Mouse (Mus musculus) left cerebral cortex, adult 2 months (tissue): ENCODE data around the gene Rgs14. TPM values are rescaled to one million over a fixed set of nuclear protein-coding genes. Genes with fewer than 3 reads are reported as not detected.

ENCODE experiments used
- DNase-seq, 2 experiments: peaks; one replicate each; pipeline ENCODE4 v3.0.0; 2021 to 2022; ENCODE audit warnings: low spot score in 2 of 2, mixed read lengths in 1 of 2; ENCODE audit errors: extremely low spot score in 1 of 2
- H3K27ac ChIP-seq: fragments of 200-600 bp; 2 replicates; pipeline ENCODE4 v1.8.1; 2022
- H3K4me3 ChIP-seq: fragments of 200-600 bp; 2 replicates; pipeline ENCODE4 v1.8.1; 2022
- CTCF ChIP-seq: fragments of 200-600 bp; IDR thresholded peaks from 2 replicates; pipeline ENCODE4 v1.8.1; 2022; ENCODE audit warnings: antibody characterized with exemption, mild to moderate bottlenecking, moderate library complexity
- intact Hi-C: fragments of 180-260 bp; cut with DNase I; formaldehyde crosslinking; loops from one replicate; pipeline ENCODE4 v1.15.1; 2025
- total RNA-seq, 2 experiments: library from RNA; stranded (reverse); gene quantifications; 2 replicates each; pipeline ENCODE4 v1.2.3; 2021

Gene Rgs14
- total RNA-seq, 2 experiments from 2014 or later = 52.4 to 58.2 TPM

- Histone ChIP-seq H3K4me3 (no peak overlapping the region), H3K27ac (no peak overlapping the region)
- DNase-seq = no peak
- intact Hi-C loops = no loop called here
- TF ChIP-seq CTCF = no peak
Measured at GRCm38 (mm10) chr13:55408546-55409120, 39.1 kb downstream of the Rgs14 start.

- no peak for TF ChIP-seq CTCF
Measured at GRCm38 (mm10) chr13:55411826-55412225, 42.3 kb downstream of the Rgs14 start.

GRCm38 (mm10) chr13:55412643-55413307 is 43.2 kb downstream of the Rgs14 start:
- H3K4me3 ChIP-seq = no peak overlapping the region
- no peak for DNase-seq
- no peak; the same call in 1 of the 2 replicates for TF ChIP-seq CTCF
- H3K27ac ChIP-seq = no peak overlapping the region
- intact Hi-C loops = no loop called here

More at GRCm38 (mm10) chr13:55411826-55412225, 42.3 kb downstream of the Rgs14 start:
- intact Hi-C loops = no loop called here
- H3K4me3 ChIP-seq = no peak overlapping the region
- no peak for DNase-seq
- no peak overlapping the region for H3K27ac ChIP-seq

GRCm38 (mm10) chr13:55413333-55413732 is 43.8 kb downstream of the Rgs14 start:
- DNase-seq = no peak
- intact Hi-C loops = no loop called here
- TF ChIP-seq CTCF = no peak
- Histone ChIP-seq H3K27ac (no peak overlapping the region), H3K4me3 (no peak overlapping the region)

DNA sequence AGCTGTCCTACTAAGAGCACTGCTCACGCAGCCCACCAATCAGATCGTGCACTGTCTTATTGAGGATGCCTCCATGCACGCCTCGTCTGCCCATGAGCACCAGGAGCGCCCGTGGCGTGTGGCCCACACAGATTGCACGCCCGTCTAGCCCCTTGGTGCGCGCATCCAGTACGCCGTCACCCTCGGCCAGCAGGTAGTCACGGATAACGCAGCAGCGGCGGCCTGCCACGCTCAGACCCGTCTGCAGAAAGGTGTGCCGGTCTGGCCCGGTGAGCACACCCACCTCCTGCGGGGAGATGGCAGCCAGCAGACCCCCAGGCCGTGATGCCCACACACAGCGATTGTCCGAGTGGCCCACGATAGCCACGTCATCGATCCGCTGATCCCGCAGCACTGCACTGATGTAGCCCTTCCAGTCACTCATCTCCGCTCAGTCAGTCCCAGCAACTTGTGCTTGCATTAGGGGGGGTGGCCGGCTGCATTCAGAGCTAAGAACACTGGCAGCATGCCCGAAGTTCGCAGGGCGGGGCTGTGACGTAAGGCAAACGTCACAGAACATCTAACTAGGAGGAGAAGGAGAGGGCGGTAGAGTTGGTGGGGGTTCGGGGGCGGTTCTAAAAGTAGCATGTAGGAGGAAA is 45.3 kb downstream of the Rgs14 start, which contains the start of gene Pfn3:
Gene Pfn3, minus strand, starts transcription at position 490 of the 638 bp plus-strand sequence.
- Histone ChIP-seq H3K27ac (peak within 1 kb of the TSS; percentile 88), H3K4me3 (peak within 1 kb of the TSS; percentile 42)
- peak; percentile 78 to 82 for DNase-seq
- intact Hi-C loops = no loop called here
- TF ChIP-seq CTCF = no peak

GRCm38 (mm10) chr13:55418004-55418403 is 48.5 kb downstream of the Rgs14 start:
- peak; percentile 90 for TF ChIP-seq CTCF
- no peak overlapping the region for H3K4me3 ChIP-seq
- peak overlapping the region; percentile 4; the same call in 1 of the 2 replicates for H3K27ac ChIP-seq
- intact Hi-C loops = loop anchor here (1.0 to 2.0 kb wide), 2 partner anchors 53 to 99 kb away; no protein-coding TSS in a partner anchor
- peak; percentile 82 to 89 for DNase-seq

- intact Hi-C loops = loop anchor here (2.0 kb wide), 1 partner anchor 98 kb away; no protein-coding TSS in a partner anchor
- DNase-seq = no peak
- no peak overlapping the region for H3K27ac ChIP-seq
- H3K4me3 ChIP-seq = no peak overlapping the region
- TF ChIP-seq CTCF = no peak
Measured at GRCm38 (mm10) chr13:55419142-55419541, 49.6 kb downstream of the Rgs14 start.

DNA sequence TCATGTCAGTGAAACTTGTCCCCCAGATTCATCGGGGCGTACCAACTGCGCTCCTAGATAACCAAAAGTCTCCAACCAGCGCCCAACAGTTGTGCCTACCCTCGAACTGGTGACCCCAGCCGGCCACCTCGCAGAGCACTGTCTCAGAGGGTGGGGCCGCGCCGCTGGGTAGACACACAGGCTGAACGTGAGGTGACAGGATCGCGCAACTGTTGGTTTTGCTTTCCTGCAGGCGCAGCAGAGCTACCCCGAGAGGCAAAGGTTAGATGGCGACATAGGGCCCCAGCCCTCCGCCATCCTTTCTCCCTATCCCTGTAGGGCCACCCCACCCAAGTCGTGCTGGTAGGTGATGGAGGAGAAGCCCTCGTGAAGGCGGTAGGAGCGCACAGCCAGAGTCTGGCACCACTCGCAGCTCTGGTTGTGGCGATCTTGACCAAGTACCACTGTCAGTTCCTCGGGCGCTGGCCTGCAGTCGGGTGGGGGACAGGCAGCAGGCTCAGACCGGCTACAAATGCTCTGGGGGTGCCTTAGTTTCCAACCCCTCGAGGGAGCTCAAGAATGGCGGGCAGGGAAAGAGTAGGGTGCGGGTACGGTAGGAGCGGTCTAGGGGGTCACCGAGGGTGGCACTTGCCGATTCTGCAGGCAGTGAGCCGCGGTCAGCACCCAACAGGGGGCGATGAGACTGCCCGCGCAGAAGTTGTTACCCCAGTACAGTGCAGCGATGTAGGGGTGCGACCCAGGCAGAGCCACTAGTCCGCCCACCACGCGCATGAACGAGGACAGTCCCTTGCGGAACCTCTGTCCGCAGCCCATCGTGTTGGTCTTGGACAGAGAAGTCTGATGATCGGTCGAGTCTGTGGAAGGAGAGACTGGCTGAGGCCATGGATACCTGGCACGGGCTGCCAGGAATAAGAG is 50.7 kb downstream of the Rgs14 start:
- no peak for TF ChIP-seq CTCF
- intact Hi-C loops = no loop called here
- H3K4me3 ChIP-seq = no peak overlapping the region
- DNase-seq = no peak
- no peak overlapping the region for H3K27ac ChIP-seq

GRCm38 (mm10) chr13:55420933-55421800 is 51.6 kb downstream of the Rgs14 start:
- peak; percentile 74 for TF ChIP-seq CTCF
- intact Hi-C loops = no loop called here
- peak; percentile 57 to 71 for DNase-seq
- Histone ChIP-seq H3K27ac (no peak overlapping the region; the same call in 1 of the 2 replicates), H3K4me3 (peak overlapping the region; percentile 44)

GRCm38 (mm10) chr13:55426613-55427012 is 57.1 kb downstream of the Rgs14 start, which contains the start of gene F12:
TSS of gene F12 (minus strand) at chr13:55426793.
- no peak for TF ChIP-seq CTCF

More at GRCm38 (mm10) chr13:55426613-55427012, 57.1 kb downstream of the Rgs14 start, which contains the start of gene F12:
- no peak within 1 kb of the TSS for H3K4me3 ChIP-seq
- no peak within 1 kb of the TSS for H3K27ac ChIP-seq
- intact Hi-C loops = no loop called here
- no peak for DNase-seq
